Mouse (Mus musculus) stomach, postnatal 0 days (tissue): Measurements from ENCODE around the gene N4bp2l2.

Experiments used
- CTCF ChIP-seq: IDR thresholded peaks from 2 replicates; pipeline ENCODE4 v1.5.1; 2016; ENCODE audit warnings: antibody characterized with exemption, low read depth, mild to moderate bottlenecking, moderate library complexity
- EP300 ChIP-seq: optimal IDR thresholded peaks from 2 replicates; pipeline ENCODE3; 2016; ENCODE audit warnings: antibody characterized with exemption

GRCm38 (mm10) chr5:150690685-150691084 is 24.7 kb upstream of the N4bp2l2 start:
- no peak for TF ChIP-seq CTCF
- no peak for TF ChIP-seq EP300
